Mouse (Mus musculus): ENCODE data around the gene Slc45a1. TPM values are rescaled to one million over a fixed set of nuclear protein-coding genes. Genes with fewer than 3 reads are reported as not detected.
A peak's percentile ranks its signal among the peaks of the same experiment; 100 is the strongest.

The Slc45a1 gene
- polyA plus RNA-seq, 1 experiment = 0.42 TPM

GRCm38 (mm10) chr4:150587597-150588299 lies 64.2 kb downstream of the Slc45a1 start:
- peak overlapping the region; percentile 8; the same call in 1 of the 2 replicates for H3K27ac ChIP-seq (ENCODE audit: control insufficient read depth, insufficient read depth, low read depth, low read length)
- no peaks in the 10 kb centered on the region for H3K27me3 ChIP-seq (ENCODE audit: control insufficient read depth, insufficient read depth, low read length)
- H3K36me3 ChIP-seq (ENCODE audit: control insufficient read depth, insufficient read depth, low read length) = no peaks in the 10 kb centered on the region
- no peak overlapping the region for H3K4me3 ChIP-seq (ENCODE audit: control insufficient read depth, low read depth, low read length)
- no peak for TF ChIP-seq POLR2A (IDR thresholded peaks at IDR 0.05; ENCODE audit: control insufficient read depth, low read depth, low read length)
- TF ChIP-seq CTCF (IDR thresholded peaks at IDR 0.05; ENCODE audit: control insufficient read depth, insufficient read depth, insufficient replicate concordance, low read depth, low read length) = no peak
- H3K4me1 ChIP-seq (ENCODE audit: control insufficient read depth, insufficient read depth, low read length) = peaks cover 2% of the 10 kb centered on the region

- Histone ChIP-seq H3K27me3 (ENCODE audit: control insufficient read depth, insufficient read depth, low read length) (no peaks in the 10 kb centered on the region), H3K4me3 (ENCODE audit: control insufficient read depth, low read depth, low read length) (no peak overlapping the region), H3K36me3 (ENCODE audit: control insufficient read depth, insufficient read depth, low read length) (no peaks in the 10 kb centered on the region), H3K27ac (ENCODE audit: control insufficient read depth, insufficient read depth, low read depth, low read length) (no peak overlapping the region), H3K4me1 (ENCODE audit: control insufficient read depth, insufficient read depth, low read length) (peaks cover 2% of the 10 kb centered on the region)
- no peak for TF ChIP-seq POLR2A (IDR thresholded peaks at IDR 0.05; ENCODE audit: control insufficient read depth, low read depth, low read length)
Measured at GRCm38 (mm10) chr4:150586275-150586674, 65.7 kb downstream of the Slc45a1 start.

GRCm38 (mm10) chr4:150585800-150586199 lies 66.2 kb downstream of the Slc45a1 start:
- TF ChIP-seq CTCF (IDR thresholded peaks at IDR 0.05; ENCODE audit: control insufficient read depth, insufficient read depth, insufficient replicate concordance, low read depth, low read length) (no peak), POLR2A (IDR thresholded peaks at IDR 0.05; ENCODE audit: control insufficient read depth, low read depth, low read length) (no peak)
- Histone ChIP-seq H3K4me1 (ENCODE audit: control insufficient read depth, insufficient read depth, low read length) (peaks cover 2% of the 10 kb centered on the region), H3K36me3 (ENCODE audit: control insufficient read depth, insufficient read depth, low read length) (no peaks in the 10 kb centered on the region), H3K4me3 (ENCODE audit: control insufficient read depth, low read depth, low read length) (no peak overlapping the region), H3K27me3 (ENCODE audit: control insufficient read depth, insufficient read depth, low read length) (no peaks in the 10 kb centered on the region), H3K27ac (ENCODE audit: control insufficient read depth, insufficient read depth, low read depth, low read length) (no peak overlapping the region)

DNA sequence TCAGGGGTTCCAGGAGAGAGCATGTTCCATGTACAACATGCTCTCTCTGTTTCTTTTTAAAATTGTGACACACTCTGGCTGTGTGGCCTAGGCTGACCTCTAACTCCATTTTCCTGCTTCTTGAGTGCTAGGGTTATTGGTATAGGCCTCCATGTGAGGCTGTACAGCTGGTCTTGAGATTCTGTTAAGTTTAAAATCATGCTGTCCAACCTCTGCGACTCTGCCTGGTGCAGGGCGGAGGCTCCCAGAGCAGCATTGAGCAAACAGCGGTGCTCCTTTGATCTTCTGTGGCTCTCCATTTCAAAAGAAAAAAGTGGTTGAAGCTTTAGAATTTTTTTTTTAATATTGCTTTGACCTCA lies 68.2 kb downstream of the Slc45a1 start:
- Histone ChIP-seq H3K27me3 (ENCODE audit: control insufficient read depth, insufficient read depth, low read length) (no peaks in the 10 kb centered on the region), H3K36me3 (ENCODE audit: control insufficient read depth, insufficient read depth, low read length) (no peaks in the 10 kb centered on the region), H3K4me3 (ENCODE audit: control insufficient read depth, low read depth, low read length) (no peak overlapping the region), H3K4me1 (ENCODE audit: control insufficient read depth, insufficient read depth, low read length) (peaks cover 2% of the 10 kb centered on the region), H3K27ac (ENCODE audit: control insufficient read depth, insufficient read depth, low read depth, low read length) (peak overlapping the region; percentile 83)
- TF ChIP-seq POLR2A (IDR thresholded peaks at IDR 0.05; ENCODE audit: control insufficient read depth, low read depth, low read length) (no peak), CTCF (IDR thresholded peaks at IDR 0.05; ENCODE audit: control insufficient read depth, insufficient read depth, insufficient replicate concordance, low read depth, low read length) (no peak)

DNA sequence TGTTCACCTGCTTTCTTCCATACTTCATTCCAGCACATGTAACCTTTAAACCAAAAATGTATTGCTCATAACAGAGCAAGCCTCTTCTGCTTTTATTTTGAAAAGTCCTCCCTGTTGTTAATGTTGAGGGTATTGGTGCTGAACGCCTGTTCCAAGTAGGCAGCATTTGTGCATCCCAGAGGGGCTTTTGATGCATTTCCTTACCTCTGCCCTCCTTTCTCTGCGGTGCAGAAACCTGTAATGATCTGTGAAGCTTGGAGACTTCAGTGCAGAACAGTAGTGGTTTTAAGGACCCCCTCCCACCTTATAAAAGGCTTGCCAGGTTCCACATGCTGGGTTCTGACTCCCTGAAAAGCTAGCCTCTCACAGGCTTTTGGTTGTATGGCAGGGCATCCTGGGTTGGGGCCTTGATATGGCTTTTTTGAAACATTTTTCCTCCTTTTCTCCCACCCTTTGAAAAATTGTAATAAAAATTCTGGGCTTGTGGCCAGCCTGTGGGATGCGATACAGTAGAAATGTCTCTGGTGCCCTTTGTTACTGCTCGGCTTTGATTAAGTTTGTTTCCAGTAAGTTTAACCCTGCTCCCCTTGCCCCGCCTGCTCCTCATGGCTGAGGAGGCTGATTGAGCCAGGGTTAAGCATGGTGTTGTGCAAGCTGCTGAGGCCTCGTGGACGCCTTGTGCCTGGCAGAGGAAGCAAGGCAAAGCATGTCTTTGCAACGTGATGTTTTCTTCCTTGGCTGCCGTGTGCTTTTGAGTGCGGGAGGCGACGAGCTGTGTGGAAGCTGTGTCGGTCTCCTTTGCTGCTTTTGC lies 68.8 kb downstream of the Slc45a1 start:
- TF ChIP-seq POLR2A (IDR thresholded peaks at IDR 0.05; ENCODE audit: control insufficient read depth, low read depth, low read length) (peak; percentile 21; the same call in 1 of the 2 replicates), CTCF (IDR thresholded peaks at IDR 0.05; ENCODE audit: control insufficient read depth, insufficient read depth, insufficient replicate concordance, low read depth, low read length) (no peak)
- H3K27ac ChIP-seq (ENCODE audit: control insufficient read depth, insufficient read depth, low read depth, low read length) = peak overlapping the region; percentile 83
- no peaks in the 10 kb centered on the region for H3K36me3 ChIP-seq (ENCODE audit: control insufficient read depth, insufficient read depth, low read length)
- H3K4me3 ChIP-seq (ENCODE audit: control insufficient read depth, low read depth, low read length) = no peak overlapping the region
- peaks cover 2% of the 10 kb centered on the region for H3K4me1 ChIP-seq (ENCODE audit: control insufficient read depth, insufficient read depth, low read length)
- H3K27me3 ChIP-seq (ENCODE audit: control insufficient read depth, insufficient read depth, low read length) = no peaks in the 10 kb centered on the region

GRCm38 (mm10) chr4:150581931-150582723 lies 69.8 kb downstream of the Slc45a1 start:
- Histone ChIP-seq H3K27me3 (ENCODE audit: control insufficient read depth, insufficient read depth, low read length) (no peaks in the 10 kb centered on the region), H3K27ac (ENCODE audit: control insufficient read depth, insufficient read depth, low read depth, low read length) (peak overlapping the region; percentile 18; the same call in 1 of the 2 replicates), H3K4me3 (ENCODE audit: control insufficient read depth, low read depth, low read length) (no peak overlapping the region), H3K36me3 (ENCODE audit: control insufficient read depth, insufficient read depth, low read length) (no peaks in the 10 kb centered on the region), H3K4me1 (ENCODE audit: control insufficient read depth, insufficient read depth, low read length) (peaks cover 2% of the 10 kb centered on the region)
- TF ChIP-seq CTCF (IDR thresholded peaks at IDR 0.05; ENCODE audit: control insufficient read depth, insufficient read depth, insufficient replicate concordance, low read depth, low read length) (no peak), POLR2A (IDR thresholded peaks at IDR 0.05; ENCODE audit: control insufficient read depth, low read depth, low read length) (no peak)

Other genes with a start within 250 kb of the Slc45a1 start
- 10.6 and 11.2 TPM in 2 replicates for gene Errfi1, start 201.7 kb upstream of the Slc45a1 start, polyA plus RNA-seq (2012; rRNA removed)